Mouse (Mus musculus) erythroid progenitor cell, adult 5-6 weeks (primary cell): ENCODE data around the gene Tnik. TPM values are rescaled to one million over a fixed set of nuclear protein-coding genes. Genes with fewer than 3 reads are reported as not detected.

Source experiments
- ATAC-seq: replicated peaks from 2 replicates; pipeline ENCODE4 v1.8.0; 2016; ENCODE audit warnings: moderate number of reproducible peaks, mild to moderate bottlenecking, moderate TSS enrichment, inconsistent platforms; ENCODE audit not compliant: poor library complexity, low FRiP score, severe bottlenecking
- total RNA-seq, 2 experiments: library from RNA; stranded (forward) in 1 of 2; stranded (reverse) in 1 of 2; fragments of 150-400 nt in 1 of 2; fragments of 186-747, 209-891 nt in 1 of 2; gene quantifications; 2 replicates each; pipeline versions ENCODE4 v1.2.3 to v1.2.4; 2015 to 2017; ENCODE audit warnings: low replicate concordance in 2 of 2

Tnik gene
- total RNA-seq, 2 experiments from 2014 or later = 2.5 to 7.1 TPM

DNA sequence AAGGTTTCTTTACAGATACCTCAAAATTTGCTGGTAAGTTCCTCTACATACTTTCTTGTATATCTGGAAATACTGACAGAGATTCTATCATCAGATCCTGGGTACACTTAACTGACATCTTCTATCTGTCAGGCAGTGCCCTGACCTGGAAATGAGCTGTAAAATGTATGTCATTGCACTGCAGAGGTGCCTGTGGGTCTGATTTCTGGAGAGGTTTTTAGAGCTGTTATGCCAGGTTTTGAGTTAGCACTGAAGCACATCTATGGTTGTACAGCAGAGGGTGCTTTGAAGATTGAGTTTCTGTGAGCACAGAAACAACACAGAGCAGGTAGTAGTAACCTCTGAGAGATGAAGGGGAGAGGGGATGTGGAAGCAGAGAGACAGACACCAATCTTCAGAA, 129.5 kb downstream of the Tnik start:
- ATAC-seq = no peak

- ATAC-seq = no peak
Observed at GRCm38 (mm10) chr3:28398781-28399180, 135.8 kb downstream of the Tnik start.

- no peak for ATAC-seq
Observed at GRCm38 (mm10) chr3:28399593-28400216, 136.7 kb downstream of the Tnik start.

- no peak for ATAC-seq
Observed at GRCm38 (mm10) chr3:28401335-28401734, 138.3 kb downstream of the Tnik start.

GRCm38 (mm10) chr3:28402221-28402620, 139.2 kb downstream of the Tnik start:
- ATAC-seq = no peak

DNA sequence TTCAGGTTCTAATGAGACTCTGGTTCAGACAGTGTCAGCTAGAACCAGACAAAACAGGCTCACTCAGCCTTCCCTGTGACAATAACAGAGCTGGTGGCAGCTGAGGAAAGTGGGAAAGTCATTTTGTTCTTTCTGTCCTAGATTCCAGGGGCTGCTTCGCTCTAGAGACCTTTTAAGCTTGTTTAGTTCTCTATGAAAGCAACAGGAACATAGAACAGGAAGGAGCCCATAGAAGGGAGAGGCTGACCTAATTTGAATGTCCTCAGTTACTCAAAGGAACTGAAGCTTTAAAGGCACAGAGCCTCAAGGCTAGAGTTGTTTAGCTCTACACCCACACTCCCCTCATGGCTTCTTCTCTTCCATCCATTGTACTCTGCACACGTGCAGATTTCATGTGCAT, 142.4 kb downstream of the Tnik start:
- no peak for ATAC-seq

GRCm38 (mm10) chr3:28408859-28409459, 145.9 kb downstream of the Tnik start:
- ATAC-seq = peak; percentile 39; the same call in 1 of the 2 replicates

DNA sequence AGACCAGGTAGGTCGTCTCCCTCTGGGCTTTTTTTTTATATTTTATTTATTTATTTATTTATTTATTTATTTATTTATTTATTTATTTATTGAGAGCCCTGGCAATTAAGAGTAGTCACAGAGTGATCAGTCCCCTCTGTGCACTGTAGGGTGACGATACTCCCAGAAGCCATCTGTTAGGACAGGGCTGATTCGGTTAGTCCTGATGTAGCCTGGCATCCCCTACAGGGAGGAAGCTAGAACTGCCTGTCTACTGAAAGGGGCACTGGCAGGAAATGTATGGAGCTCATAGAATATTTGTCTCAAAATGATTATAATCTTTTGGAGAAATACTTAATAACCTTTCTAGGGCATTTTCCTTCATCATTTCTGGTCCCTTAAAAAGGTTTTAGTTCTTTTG, 147.3 kb downstream of the Tnik start:
- ATAC-seq = no peak

DNA sequence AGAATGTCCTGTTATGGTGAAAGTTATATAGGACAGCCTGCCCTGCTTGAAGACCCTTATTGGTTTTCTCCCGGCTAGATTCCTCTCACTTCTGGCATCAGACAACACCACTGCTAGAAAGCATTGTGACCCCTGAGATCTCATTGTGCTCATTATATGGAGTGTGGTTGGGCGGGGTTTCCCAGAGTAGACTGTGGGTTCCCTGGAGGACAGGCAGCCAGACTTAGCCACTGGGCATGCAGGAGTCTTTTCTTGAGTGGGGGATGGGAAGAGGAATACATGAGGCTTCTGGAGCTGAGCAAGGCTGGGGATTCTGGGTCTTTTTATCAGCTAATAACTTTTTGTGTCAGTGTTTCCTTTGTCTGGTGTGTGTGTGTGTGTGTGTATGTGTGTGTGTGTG, 153.0 kb downstream of the Tnik start:
- no peak for ATAC-seq

DNA sequence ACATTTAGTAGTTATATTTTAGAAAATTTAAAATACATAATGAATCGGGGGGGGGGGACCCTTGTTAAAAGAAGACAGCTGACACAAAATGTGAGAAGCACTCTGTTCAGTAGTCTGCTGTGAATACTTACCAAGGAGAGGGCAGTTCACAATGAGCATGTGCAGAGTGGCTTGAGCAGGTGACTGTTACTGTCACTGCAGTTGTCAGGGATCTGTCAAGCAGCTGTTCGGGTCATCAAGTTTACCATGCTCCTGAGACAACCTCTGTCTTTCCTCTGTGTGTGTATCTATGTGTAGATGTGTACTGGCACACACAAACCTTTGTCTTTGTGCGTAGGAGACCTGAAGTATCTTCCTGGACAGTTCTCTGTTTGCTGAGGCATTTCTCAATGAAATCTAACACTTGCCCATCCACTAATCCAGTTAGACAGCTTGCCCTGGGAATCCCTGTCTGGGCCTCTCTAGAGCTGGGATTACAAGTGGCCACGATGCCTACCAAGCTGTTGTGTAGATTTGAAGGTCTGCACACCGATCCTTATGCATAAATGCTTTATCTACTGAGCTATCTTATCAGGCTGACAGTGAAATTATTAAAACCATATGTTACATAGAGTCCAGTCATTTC, 154.2 kb downstream of the Tnik start:
- ATAC-seq = no peak

GRCm38 (mm10) chr3:28420194-28420593, 157.2 kb downstream of the Tnik start:
- no peak for ATAC-seq

GRCm38 (mm10) chr3:28420698-28421097, 157.7 kb downstream of the Tnik start:
- no peak for ATAC-seq

DNA sequence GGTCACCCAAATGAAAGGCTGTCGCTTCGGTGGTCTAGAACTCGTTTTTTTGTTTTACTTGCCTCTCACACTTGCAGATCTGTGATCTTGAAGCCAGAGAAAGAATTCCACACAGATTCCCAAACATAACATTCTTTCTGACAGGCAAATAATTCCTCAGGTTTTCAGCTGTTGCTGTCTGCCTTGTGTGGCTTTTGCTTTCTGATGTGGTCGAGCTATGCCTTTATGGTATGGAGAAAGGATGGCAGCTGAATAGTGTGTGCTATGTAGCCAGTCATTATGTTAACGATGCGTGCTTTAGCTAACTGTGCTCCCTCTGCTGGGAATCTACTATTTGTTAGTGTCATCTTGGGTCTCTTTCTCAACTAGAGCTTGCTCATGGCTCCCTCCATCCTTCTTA, 158.8 kb downstream of the Tnik start:
- no peak for ATAC-seq

- no peak for ATAC-seq
Observed at GRCm38 (mm10) chr3:28422221-28422620, 159.2 kb downstream of the Tnik start.

- no peak for ATAC-seq
Observed at GRCm38 (mm10) chr3:28425911-28426310, 162.9 kb downstream of the Tnik start.

DNA sequence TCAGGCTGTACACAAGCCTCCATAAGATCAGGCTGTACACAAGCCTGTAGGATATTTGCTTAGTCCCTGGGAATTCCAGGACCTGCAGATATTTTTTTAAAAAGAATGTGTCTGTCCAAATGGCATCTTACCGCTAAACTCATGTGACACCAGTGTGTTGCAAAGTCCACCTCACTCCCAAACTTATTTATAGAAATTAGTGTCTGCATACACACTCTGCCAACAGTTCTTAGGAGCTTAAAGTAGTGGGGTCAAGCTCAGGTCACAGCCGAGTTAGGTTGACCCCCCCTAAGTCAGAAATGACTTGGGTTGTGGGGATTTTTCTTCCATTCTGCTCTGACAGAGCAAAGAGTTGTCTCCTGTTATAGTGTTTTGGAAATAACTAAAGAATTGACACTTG, 168.4 kb downstream of the Tnik start:
- no peak for ATAC-seq

GRCm38 (mm10) chr3:28432321-28432720, 169.3 kb downstream of the Tnik start:
- ATAC-seq = no peak

GRCm38 (mm10) chr3:28435478-28435877, 172.5 kb downstream of the Tnik start:
- ATAC-seq = no peak

DNA sequence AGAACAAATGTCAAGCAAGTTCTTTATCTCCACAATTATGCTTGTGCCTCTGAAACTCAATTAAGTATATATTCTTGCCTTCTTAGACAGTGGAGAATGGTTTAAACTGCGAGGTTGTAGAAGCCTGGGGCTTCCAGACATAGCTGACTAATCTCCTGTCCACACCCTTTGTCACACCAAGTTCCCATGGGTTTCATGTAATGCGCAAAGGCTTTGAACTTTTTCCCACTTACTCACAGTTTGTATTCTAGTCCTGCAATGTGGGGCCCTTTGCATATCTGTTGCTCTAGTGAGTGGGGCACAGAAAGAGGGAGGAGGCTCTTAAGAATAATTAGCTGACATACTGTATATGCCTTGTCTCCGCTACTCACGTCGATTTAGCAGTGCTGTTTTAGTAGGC, 174.4 kb downstream of the Tnik start:
- ATAC-seq = no peak

- ATAC-seq = no peak
Observed at GRCm38 (mm10) chr3:28441545-28441944, 178.5 kb downstream of the Tnik start.

DNA sequence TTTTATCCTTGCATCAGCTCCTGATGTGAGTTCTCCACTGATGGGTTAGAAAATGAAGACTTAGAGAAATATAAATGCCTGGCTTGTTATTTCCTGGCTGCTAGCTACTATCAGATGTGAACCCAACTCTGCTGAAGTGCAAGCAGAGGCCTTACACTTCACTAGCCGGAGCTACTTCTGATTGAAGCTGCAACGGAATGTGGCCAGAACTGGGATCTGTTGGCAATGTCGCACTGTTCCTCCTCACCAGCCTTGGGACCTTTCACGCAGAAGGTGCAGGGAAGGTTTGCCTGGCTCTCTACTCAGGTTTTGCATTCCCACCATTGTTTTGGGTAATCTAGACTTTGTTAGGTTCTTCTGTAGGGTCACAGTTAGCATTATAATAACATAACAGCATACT, 179.1 kb downstream of the Tnik start:
- ATAC-seq = no peak
